Mouse (Mus musculus) layer of hippocampus, adult 18-20 months (tissue): ENCODE data around the gene Capn1. TPM values are rescaled to one million over a fixed set of nuclear protein-coding genes. Genes with fewer than 3 reads are reported as not detected.
"Not testable (repeated sequence)": the region's sequence is repeated elsewhere in the genome, so short reads cannot be mapped to it uniquely, and the experiment has no call there.

Experiments
- DNase-seq, 2 experiments: peaks; one replicate each; pipeline ENCODE4 v3.0.0; 2022; ENCODE audit warnings: low spot score in 2 of 2
- long read RNA-seq: library from polyadenylated mRNA; stranded (forward); transcript quantifications from one replicate; pipeline ENCODE4 v2.0.0, GENCODE M21; 2021
- total RNA-seq, 2 experiments: library from RNA; stranded (reverse); gene quantifications; 2 replicates each; pipeline ENCODE4 v1.2.3; 2021

Capn1 gene
- total RNA-seq: 10 to 100 TPM; 23.2 to 24.8 TPM
- long read RNA-seq, partial matches to known transcripts: 2 of 38 reads
- long read RNA-seq, other reads (novel, unspliced or antisense): 36 of 38 reads

GRCm38 (mm10) chr19:6015511-6016315, at the start of gene Capn1:
Gene Capn1, minus strand, starts transcription at chr19:6015897.
- peak; percentile 58 to 76 for DNase-seq

DNA sequence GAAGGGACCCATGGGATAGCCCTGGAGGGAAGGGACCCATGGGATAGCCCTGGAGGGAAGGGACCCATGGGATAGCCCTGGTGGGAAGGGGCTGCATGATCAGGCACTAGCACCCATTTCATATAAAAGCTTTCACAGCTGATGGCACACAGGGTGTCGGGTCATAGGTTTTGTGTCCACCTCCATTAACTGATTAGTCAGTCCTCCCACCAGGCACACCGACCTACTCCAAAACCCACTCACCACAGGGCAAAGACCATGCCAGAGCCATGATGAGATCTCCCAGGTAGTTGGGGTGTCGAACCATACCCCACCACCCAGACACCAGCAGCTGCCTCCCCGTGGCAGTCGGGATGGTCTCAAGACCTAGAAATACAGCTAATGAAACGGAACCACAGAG, 47.4 kb upstream of the Capn1 start:
- no peak for DNase-seq

DNA sequence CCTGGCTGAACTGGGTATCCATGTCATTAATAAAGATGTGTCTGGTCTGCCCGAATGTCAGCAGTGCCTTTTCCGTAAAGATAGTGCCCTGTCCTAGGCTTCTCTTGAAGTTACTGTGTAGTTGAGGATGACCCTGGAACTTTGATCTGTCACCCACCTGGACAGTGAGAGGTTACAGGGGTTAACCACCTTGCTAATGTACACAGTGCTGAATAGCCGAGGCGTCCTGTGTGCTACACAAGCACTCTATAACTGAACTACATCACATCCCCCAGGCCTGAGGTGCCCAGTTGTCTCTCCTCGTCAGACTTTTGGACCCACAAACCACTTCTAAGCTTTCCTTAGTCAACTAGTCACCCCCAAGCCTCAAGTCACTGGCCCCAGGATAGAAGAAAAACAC, 46.7 kb upstream of the Capn1 start:
- no peak for DNase-seq

DNA sequence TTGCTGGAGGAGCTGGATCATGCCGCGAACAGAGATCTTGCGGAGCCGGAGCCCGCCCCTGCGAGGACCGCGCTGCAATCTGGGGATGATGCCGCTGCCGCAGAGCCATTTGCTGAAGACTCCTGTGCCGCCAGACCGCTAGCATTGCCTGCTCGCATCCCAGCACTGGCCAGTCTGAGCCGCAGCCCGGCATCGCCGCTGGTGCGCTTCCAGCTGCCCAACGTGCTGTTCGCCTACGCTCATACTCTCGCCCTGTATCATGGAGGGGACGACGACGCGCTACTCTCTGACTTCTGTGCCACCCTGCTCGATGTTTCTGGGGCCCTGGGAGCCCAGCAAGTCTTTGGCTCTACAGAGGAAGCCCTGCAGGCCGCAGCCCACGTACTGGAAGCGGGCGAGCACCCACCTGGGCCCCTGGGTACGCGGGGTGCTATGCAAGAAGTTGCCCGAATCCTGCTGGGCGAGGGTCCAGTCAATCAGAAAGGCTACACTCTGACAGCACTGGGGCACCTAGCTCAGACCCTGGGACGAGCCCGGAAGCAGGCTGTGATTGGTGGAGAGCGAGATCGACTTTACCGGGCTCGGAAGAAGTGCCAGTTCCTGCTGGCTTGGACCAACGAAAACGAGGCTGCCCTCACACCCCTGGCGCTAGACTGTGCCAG, 46.1 kb upstream of the Capn1 start:
- DNase-seq: peak in 1 of 2 experiments; percentile 55

GRCm38 (mm10) chr19:6061021-6061533, 45.4 kb upstream of the Capn1 start, which contains the start of gene Znhit2:
Gene Znhit2, plus strand, starts transcription at chr19:6061192.
- peak; percentile 95 to 97 for DNase-seq

DNA sequence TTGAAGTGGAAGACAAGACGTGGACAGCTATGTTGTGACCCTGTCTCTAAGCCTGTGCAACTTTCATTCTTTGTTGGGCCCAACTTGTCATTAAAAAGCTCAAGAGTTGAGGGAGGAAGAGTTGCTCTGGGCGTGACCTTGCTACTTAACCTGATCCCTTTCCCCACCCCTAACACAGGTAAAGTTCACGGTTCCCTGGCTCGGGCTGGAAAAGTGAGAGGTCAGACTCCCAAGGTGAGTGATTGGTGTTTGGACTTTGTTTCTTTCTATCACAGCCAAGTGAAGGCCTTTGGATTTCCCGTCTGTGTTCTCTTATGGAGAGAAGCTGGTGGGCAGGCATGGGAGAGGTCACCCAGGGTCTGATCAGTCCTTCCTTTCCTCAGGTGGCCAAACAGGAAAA, 43.3 kb upstream of the Capn1 start:
- DNase-seq: no peak

DNA sequence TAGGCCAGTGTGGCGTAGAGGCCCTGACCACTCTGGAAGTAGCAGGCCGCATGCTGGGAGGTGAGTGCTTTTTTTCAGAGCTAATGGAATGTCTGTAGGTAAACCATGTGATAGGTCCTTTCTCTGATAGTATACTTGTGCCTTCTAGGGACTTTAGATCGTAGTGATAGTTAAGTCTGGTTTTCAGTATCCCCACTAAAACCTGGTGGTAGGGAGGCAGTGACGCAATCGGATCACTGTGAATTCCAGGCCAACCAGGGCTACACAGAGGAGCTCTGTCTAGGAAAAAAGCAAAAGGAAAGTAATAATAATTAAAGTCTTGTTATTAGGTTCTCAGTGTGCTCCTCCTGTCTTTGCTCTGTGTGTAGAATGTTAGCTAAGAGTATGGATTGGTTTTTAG, 42.8 kb upstream of the Capn1 start:
- no peak for DNase-seq

GRCm38 (mm10) chr19:6057313-6058096, 41.8 kb upstream of the Capn1 start, which contains the start of the genes Mrpl49 and Fau:
Gene Mrpl49, minus strand, starts transcription at chr19:6057785.
Gene Fau, plus strand, starts transcription at chr19:6057844.
- peak; percentile 98 to 99 for DNase-seq

GRCm38 (mm10) chr19:6056696-6057095, 41.0 kb upstream of the Capn1 start:
- DNase-seq: no peak

DNA sequence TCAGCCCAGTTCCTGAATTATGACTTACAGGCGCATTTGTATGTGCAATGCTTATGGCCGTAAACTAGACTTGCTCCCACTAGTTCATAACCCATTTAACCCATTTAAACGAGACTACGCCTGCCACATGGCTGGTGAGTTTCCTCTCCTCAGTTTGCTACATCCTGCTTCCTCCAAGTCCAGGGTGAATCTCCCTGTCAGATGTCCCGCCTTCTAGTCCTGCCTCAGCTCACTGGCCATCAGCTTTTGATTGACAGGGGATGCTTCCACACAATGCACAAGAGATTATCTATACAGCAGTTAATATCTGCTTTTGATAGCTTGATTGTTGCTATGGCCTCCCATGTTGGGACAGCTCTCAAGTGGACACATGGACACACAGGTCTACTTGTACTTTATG, 38.6 kb upstream of the Capn1 start:
- DNase-seq: no peak

DNA sequence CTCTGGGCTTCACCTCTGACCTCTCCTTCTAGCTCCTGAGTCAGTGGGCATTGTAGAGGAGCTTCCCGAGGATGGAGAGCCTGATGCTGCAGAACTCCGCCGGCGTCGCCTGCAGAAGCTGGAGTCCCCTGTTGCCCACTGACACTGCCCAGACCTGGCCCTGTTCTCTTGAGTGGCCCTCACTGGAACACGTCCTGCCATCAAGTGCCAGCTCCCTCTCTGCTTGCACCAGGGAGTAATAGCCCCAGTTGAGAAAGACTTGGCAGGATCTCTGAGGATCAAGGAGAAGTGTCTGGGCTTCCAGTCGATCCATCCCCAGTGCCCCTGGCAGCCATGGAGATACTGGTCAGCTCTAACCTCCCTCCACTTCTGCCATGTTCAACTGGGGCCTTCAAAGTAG, 36.8 kb upstream of the Capn1 start:
- no peak for DNase-seq

GRCm38 (mm10) chr19:6048681-6049410, 33.1 kb upstream of the Capn1 start:
- DNase-seq: no peak

DNA sequence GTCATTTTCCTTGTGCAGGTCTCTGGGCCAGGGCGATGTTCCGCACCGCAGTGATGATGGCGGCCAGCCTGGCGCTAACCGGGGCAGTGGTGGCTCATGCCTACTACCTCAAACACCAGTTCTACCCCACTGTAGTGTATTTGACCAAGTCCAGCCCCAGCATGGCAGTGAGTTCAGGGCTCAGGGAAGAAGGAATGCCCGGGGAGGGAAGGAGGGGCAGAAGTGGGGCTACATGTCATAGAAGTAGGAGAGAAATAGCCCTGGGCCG, 32.1 kb upstream of the Capn1 start:
- no peak for DNase-seq

DNA sequence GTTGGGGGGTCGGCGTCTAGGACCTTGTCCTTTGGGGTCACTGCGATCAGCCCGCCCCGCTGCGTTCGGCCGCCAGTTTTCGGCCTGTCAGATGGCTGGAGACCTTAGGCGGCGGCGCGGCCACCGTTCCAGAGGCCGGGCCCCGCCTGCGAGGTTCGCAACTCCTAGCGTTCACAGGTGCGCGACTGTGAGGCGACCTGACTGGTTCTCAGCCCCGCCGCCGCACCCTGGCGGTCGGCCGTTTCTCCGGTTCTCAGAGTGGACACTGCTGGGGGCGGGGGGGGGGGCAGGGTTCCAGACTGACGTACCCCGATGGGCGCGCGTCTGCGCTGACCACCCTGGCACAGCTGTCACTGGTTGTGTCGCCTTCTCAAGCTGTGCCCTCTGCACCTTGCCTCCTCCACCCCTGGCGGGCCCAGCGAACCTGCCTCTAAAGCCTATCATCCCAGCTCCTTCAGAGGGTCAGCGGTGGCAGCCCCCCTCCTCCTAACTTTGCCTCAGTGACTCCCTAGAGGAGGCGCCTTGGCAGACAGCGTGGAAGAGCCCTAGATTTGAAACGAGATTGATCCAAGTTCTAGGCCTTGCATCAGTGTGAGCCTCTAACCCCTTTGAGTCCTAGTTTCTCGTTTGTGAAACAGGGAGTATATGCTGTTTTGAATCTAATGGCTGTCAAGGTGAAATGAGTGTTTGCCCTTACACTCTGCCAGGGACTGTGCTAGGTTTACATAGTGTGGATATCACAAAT, 31.6 kb upstream of the Capn1 start:
- no peak for DNase-seq

DNA sequence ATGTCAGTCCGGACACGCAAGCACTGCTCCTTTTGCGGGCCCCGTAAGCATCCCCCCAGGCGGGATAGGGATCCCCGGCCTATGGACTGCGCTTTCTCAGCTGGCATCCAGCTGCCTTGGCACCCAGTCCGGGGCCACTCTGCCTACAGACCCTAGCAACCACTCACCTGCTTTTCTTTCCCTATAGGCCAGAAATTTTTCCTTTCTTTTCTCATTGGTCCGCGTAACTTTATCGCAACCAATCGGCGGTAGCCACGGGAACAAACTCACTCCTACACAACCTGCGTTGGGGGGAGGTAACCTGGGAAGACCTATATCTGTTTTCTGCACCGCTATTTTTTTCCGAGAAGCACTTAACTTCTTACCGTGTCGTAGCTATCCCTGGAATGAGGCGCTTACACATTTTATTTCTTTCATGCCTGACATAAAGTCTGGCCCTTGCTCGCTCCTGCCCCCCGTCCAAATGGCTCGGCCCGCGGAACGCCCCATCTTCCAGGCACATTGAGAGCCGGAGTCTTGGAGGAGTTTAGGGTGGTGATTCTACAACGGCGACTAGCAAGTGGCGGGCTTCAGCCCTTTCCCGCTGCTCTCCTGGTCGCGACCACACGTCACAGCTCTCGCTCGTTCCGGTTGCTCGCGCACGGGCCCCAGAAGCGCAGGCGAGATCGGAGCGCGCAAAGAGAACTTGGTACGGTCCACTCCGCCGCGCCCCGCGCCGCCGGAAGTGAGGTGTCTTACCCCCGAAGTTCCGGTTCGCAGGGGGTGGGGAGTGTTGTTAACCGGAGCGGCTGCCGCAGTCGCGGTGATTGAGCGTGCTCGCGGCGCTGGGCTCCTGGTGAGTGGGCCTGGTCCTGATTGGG, 30.8 kb upstream of the Capn1 start, which contains the start of gene Syvn1:
Syvn1 (plus strand) TSS at position 283 of the 860 bp plus-strand sequence.
- peak; percentile 89 to 96 for DNase-seq

- DNase-seq: no peak
Measured at GRCm38 (mm10) chr19:6045366-6046293, 29.9 kb upstream of the Capn1 start.

DNA sequence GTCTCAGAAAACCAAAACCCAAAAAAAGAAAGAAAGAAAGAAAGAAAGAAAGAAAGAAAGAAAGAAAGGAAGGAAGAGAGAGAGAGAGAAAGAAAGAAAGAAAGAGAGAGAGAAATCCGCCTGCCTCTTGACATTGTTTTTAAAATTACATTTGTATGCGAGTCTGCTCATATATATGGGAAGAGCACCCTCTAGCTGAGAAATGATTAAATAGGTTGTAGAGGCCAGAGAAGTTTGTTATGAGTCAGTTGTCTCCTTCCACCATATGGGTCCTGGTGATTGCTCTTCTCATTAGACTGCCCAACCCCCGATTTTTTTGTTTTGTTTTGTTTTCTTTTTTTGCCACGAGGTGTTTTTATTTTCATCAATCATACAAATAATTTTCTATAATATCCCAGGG, 28.4 kb upstream of the Capn1 start:
- not testable (repeated sequence) for DNase-seq

DNA sequence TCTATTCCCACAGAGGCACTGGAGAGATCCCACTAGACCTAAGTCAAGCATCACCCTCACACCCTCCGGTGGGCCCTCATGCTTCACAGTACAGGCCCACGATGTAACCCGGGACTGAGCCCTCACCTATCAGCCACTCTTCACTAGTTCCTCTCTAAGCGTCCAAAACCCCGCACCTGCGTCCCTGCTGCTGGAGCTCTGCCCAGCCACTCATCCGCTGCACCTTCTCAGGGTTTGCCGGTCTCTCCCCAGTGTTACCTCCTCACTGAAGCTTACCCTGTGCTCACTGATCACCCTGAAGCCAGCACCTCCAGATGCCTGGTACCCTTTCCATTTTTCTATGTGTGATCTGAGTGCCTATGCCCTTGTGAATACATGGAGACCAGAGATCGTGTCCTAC, 26.6 kb upstream of the Capn1 start:
- no peak for DNase-seq
